Mouse (Mus musculus) heart, embryonic 11.5 days (tissue): ENCODE measurements at regions not wholly inside any gene's neighbourhood (a gene's known extent, or its start where the extent isn't known, plus 50 kb on each side); places are given as distances from the start of the nearest gene placed in this dataset.
"Not testable (repeated sequence)": the region's sequence is repeated elsewhere in the genome, so short reads cannot be mapped to it uniquely, and the experiment has no call there.

Experiments
- ATAC-seq: fragments of 200-750 bp; cut with Nextera tagmentation; replicated peaks from 2 replicates; pipeline ENCODE4 v1.8.0; 2017; ENCODE audit warnings: moderate library complexity; ENCODE audit not compliant: insufficient number of reproducible peaks, low FRiP score, low TSS enrichment
- H3K27ac ChIP-seq: fragments of 300-500 bp; sonication (generic); 2 replicates; pipeline ENCODE4 v1.5.1; 2014; ENCODE audit warnings: mild to moderate bottlenecking, low read depth, low read length
- H3K27me3 ChIP-seq: fragments of 300-500 bp; sonication (generic); 2 replicates; pipeline ENCODE4 v1.6.1; 2014; ENCODE audit warnings: mild to moderate bottlenecking, low read length, mixed read lengths; ENCODE audit not compliant: control insufficient read depth, insufficient read depth
- H3K36me3 ChIP-seq: fragments of 300-500 bp; sonication (generic); 2 replicates; pipeline ENCODE4 v1.6.1; 2014; ENCODE audit warnings: mild to moderate bottlenecking, low read length, moderate library complexity, mixed read lengths; ENCODE audit not compliant: control insufficient read depth, insufficient read depth
- H3K4me1 ChIP-seq: fragments of 300-500 bp; sonication (generic); 2 replicates; pipeline ENCODE4 v1.6.1; 2014; ENCODE audit warnings: low read length; ENCODE audit not compliant: control insufficient read depth, insufficient read depth
- H3K4me2 ChIP-seq: fragments of 300-500 bp; sonication (generic); 2 replicates; pipeline ENCODE4 v1.6.1; 2014; ENCODE audit warnings: mild to moderate bottlenecking, moderate library complexity
- H3K4me3 ChIP-seq: fragments of 300-500 bp; sonication (generic); 2 replicates; pipeline ENCODE4 v1.5.1; 2014; ENCODE audit warnings: low read depth, low read length
- H3K9ac ChIP-seq: fragments of 300-500 bp; sonication (generic); 2 replicates; pipeline ENCODE4 v1.6.1; 2014; ENCODE audit warnings: mild to moderate bottlenecking, low read depth, low read length, moderate library complexity
- H3K9me3 ChIP-seq: fragments of 300-500 bp; sonication (generic); replicated peaks from 2 replicates; pipeline ENCODE4 v1.6.1; 2016; ENCODE audit warnings: low read length; ENCODE audit not compliant: control insufficient read depth
- WGBS: fragments of 180-500 bp; shearing (Covaris S2); extraction: QIAGEN DNeasy Blood & Tissue Kit; methylation state at CpG from one replicate; pipeline ENCODE4 v1.1.7; 2014; ENCODE audit not compliant: insufficient replicate concordance; 5-methylcytosine and 5-hydroxymethylcytosine counted together

GRCm38 (mm10) chr6:89169520-89169919 lies 192.9 kb downstream of the Plxna1 start:
- no peak overlapping the region for H3K9ac ChIP-seq
- H3K27ac ChIP-seq, result no peak overlapping the region
- ATAC-seq, result no peak
- H3K36me3 ChIP-seq, result no peaks in the 10 kb centered on the region
- H3K4me1 ChIP-seq, result no peaks in the 10 kb centered on the region
- H3K9me3 ChIP-seq, result no peaks in the 10 kb centered on the region
- 64% methylated on average over 2 of the region's 2 CpGs for WGBS
- no peaks in the 10 kb centered on the region for H3K27me3 ChIP-seq
- no peak overlapping the region for H3K4me2 ChIP-seq
- no peak overlapping the region for H3K4me3 ChIP-seq

GRCm38 (mm10) chr6:89184920-89185319 lies 177.5 kb downstream of the Plxna1 start:
- ATAC-seq, H3K27ac ChIP-seq, H3K9me3 ChIP-seq, H3K36me3 ChIP-seq, H3K4me2 ChIP-seq, H3K4me3 ChIP-seq, H3K4me1 ChIP-seq, H3K27me3 ChIP-seq, H3K9ac ChIP-seq: not testable (repeated sequence)
- no CpG with 5 or more reads among the region's 7 CpGs for WGBS

- H3K9me3 ChIP-seq, H3K9ac ChIP-seq, ATAC-seq, H3K27me3 ChIP-seq, H3K36me3 ChIP-seq, H3K27ac ChIP-seq, H3K4me1 ChIP-seq: not testable (repeated sequence)
- peak overlapping the region; percentile 21; the same call in 1 of the 2 replicates for H3K4me3 ChIP-seq
- 9% methylated on average over 19 of the region's 19 CpGs for WGBS
- peak overlapping the region; percentile 57 for H3K4me2 ChIP-seq
These were observed 161.7 kb downstream of the Plxna1 start for GRCm38 (mm10) chr6:89200514-89201284.

- WGBS, result 64% methylated on average over 3 of the region's 3 CpGs
- no peak overlapping the region for H3K27ac ChIP-seq
- H3K9me3 ChIP-seq, result no peaks in the 10 kb centered on the region
- no peak overlapping the region for H3K9ac ChIP-seq
- H3K4me1 ChIP-seq, result no peaks in the 10 kb centered on the region
- ATAC-seq, result no peak
- H3K4me2 ChIP-seq, result no peak overlapping the region
- no peaks in the 10 kb centered on the region for H3K36me3 ChIP-seq
- H3K27me3 ChIP-seq, result no peaks in the 10 kb centered on the region
- no peak overlapping the region for H3K4me3 ChIP-seq
These were observed 147.4 kb downstream of the Plxna1 start for GRCm38 (mm10) chr6:89215021-89215420.

GRCm38 (mm10) chr6:89235416-89236075 lies 126.9 kb downstream of the Plxna1 start:
- Histone ChIP-seq H3K36me3 (no peaks in the 10 kb centered on the region), H3K27me3 (peaks cover 7% of the 10 kb centered on the region; the same call in 1 of the 2 replicates), H3K27ac (no peak overlapping the region), H3K4me2 (peak overlapping the region; percentile 25), H3K9me3 (no peaks in the 10 kb centered on the region), H3K9ac (no peak overlapping the region), H3K4me3 (no peak overlapping the region), H3K4me1 (peaks cover 4% of the 10 kb centered on the region; the same call in 1 of the 2 replicates)
- WGBS, result 36% methylated on average over 27 of the region's 27 CpGs
- ATAC-seq, result no peak

GRCm38 (mm10) chr6:89236226-89236625 lies 126.2 kb downstream of the Plxna1 start:
- Histone ChIP-seq H3K27ac (no peak overlapping the region), H3K4me2 (no peak overlapping the region), H3K9me3 (no peaks in the 10 kb centered on the region), H3K4me3 (no peak overlapping the region), H3K27me3 (peaks cover 8% of the 10 kb centered on the region; the same call in 1 of the 2 replicates), H3K9ac (no peak overlapping the region), H3K4me1 (peaks cover 4% of the 10 kb centered on the region; the same call in 1 of the 2 replicates), H3K36me3 (no peaks in the 10 kb centered on the region)
- no peak for ATAC-seq
- 30% methylated on average over 8 of the region's 8 CpGs for WGBS

GRCm38 (mm10) chr6:89236892-89237646 lies 125.4 kb downstream of the Plxna1 start:
- peaks cover 4% of the 10 kb centered on the region; the same call in 1 of the 2 replicates for H3K4me1 ChIP-seq
- no peak for ATAC-seq
- H3K4me3 ChIP-seq, result no peak overlapping the region
- WGBS, result 73% methylated on average over 10 of the region's 10 CpGs
- H3K9ac ChIP-seq, result no peak overlapping the region
- H3K4me2 ChIP-seq, result no peak overlapping the region
- no peak overlapping the region for H3K27ac ChIP-seq
- no peaks in the 10 kb centered on the region for H3K36me3 ChIP-seq
- H3K9me3 ChIP-seq, result no peaks in the 10 kb centered on the region
- peaks cover 8% of the 10 kb centered on the region; the same call in 1 of the 2 replicates for H3K27me3 ChIP-seq

GRCm38 (mm10) chr6:89238871-89239270 lies 123.5 kb downstream of the Plxna1 start:
- Histone ChIP-seq H3K27me3 (peaks cover 8% of the 10 kb centered on the region; the same call in 1 of the 2 replicates), H3K4me3 (no peak overlapping the region), H3K36me3 (no peaks in the 10 kb centered on the region), H3K4me1 (peaks cover 4% of the 10 kb centered on the region; the same call in 1 of the 2 replicates), H3K27ac (no peak overlapping the region), H3K9ac (no peak overlapping the region), H3K4me2 (no peak overlapping the region), H3K9me3 (no peaks in the 10 kb centered on the region)
- 68% methylated on average over 14 of the region's 14 CpGs for WGBS
- ATAC-seq, result no peak
